Mouse (Mus musculus) pancreas, adult 10 weeks (tissue): ENCODE data around the gene Thap11. TPM values are rescaled to one million over a fixed set of nuclear protein-coding genes. Genes with fewer than 3 reads are reported as not detected.

ENCODE experiments used
- polyA plus RNA-seq: library from polyadenylated mRNA; stranded (reverse); fragments of 350-450 nt; fragmentation: Illumina TruSeq; extraction: RNeasy Lipid Tissue Mini Kit (QIAGEN cat#74804); gene quantifications from one replicate; pipeline ENCODE4 v1.2.3, GENCODE M21; 2015; ENCODE audit warnings: low read depth, low replicate concordance; ENCODE audit not compliant: insufficient read depth

The Thap11 gene
- polyA plus RNA-seq, result 7.8 TPM

DNA sequence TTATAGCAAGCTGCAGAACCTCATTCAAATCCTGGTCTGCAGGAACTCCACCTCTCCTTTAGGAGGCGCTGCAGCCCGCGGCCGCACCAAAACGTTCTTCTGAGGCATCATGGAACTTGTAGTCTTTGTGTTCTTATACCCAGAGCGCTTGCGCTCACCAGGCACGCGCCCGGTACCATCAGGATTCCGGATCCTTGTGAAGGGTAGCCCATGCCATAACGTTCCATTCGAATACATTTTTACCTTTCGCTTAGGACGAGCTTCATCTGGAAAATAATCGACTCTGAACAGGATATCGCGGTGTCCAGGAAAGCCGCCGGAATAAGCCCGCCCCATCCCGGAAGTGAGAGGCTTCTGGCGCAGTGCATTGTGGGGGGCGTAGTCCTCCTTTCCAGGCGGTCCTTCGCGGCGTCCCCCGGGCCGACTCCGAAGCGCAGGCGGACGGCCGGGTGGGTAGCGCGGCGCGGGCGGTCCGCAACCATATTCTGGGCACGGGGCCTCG, at the start of gene Thap11:
Gene Thap11, plus strand, starts transcription at position 418 of the 502 bp plus-strand sequence.

DNA sequence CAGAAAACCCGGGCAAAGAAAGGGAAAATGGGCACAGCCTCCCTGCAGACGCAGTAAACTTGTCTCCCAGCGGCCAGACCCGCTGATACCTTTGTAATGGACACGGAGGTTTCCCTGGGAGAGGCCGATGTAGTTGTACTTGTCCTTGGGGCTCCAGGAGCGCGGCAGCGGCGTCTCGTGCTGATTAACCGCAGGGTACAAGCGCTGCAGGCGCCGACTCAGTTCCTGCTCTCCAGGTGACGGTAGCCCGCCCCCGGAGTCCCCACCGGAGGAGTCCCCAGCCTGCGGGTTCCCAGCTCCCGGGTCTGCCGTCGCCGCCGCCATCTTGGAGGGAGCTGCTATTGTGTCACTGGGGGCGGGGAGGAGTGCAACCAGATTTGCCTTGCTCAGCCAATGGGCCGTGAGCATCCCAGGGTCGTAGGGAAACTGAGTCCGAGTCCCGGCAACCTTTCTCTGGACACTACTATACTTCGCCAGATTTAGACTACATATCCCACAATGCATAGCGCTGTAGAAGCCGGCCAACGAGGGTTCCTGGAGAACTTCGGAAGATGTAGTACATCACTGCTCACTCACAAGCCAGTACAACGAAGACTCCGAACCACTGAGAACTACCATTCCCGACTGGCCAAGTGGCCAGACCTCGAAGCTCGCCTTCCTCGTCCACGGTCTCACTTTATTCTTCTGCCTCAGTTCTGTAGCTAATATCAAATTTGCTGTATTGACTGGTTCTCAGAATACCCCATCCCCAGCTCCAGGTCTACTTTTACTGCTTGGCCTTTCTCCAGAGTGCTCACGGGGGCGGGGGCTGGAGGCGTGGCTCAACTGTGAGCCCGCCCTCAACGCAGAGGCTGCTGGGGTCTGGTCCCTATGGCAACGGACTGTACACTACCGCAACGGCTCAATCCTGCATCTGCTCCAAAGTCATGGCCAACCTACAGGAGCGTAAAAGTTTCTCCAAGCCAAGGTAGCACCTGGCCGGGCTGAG, 27.8 kb upstream of the Thap11 start, which contains the start of the genes Ranbp10 and Tsnaxip1:
Gene Ranbp10, minus strand, starts transcription at position 490 of the 988 bp plus-strand sequence.
Gene Tsnaxip1, plus strand, starts transcription at position 871 of the 988 bp plus-strand sequence.

GRCm38 (mm10) chr8:105853178-105853577, 1.8 kb upstream of the Thap11 start, which contains the start of gene Cenpt:
Gene Cenpt (minus strand): TSS chr8:105853278.

GRCm38 (mm10) chr8:105860143-105860981, 5.4 kb downstream of the Thap11 start, which contains the start of gene Nutf2:
Gene Nutf2 (plus strand): TSS chr8:105860580.

DNA sequence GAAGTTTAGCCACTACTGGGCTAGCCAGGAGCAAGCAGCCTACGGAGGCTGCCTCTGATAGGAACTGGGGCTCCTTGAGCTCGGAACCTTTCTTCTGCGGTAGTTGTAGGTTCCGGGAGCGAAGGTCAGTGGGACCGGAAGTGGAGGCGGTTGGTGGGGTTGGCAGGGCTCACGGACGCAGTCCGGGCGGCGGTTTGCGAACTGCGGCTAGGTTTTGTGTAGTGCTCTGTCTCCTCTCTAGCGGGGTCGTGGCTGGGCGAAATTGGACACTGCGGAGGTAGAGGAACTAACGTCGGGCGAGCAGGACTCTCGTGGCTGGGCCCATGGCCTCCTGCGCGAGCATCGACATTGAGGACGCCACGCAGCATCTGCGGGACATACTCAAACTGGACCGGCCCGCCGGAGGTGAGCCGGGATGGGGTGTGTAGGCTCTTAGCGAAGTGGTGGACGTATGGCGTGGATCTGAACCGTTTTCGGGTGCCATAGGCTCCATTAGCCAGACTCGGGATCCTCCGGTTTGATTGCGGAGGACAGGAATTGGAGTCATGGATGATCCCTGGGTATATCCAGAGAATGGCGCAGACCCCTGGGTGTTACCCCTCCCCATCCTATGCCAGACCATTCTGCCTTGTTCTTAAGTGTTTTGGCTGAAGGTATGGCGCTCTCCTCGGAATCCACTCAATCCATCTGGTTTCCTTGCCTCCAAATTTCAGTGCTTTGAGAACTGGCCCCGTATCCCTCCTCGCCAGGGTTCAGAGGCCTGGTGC, 26.0 kb downstream of the Thap11 start, which contains the start of gene Edc4:
Gene Edc4, plus strand, starts transcription at position 128 of the 767 bp plus-strand sequence.

DNA sequence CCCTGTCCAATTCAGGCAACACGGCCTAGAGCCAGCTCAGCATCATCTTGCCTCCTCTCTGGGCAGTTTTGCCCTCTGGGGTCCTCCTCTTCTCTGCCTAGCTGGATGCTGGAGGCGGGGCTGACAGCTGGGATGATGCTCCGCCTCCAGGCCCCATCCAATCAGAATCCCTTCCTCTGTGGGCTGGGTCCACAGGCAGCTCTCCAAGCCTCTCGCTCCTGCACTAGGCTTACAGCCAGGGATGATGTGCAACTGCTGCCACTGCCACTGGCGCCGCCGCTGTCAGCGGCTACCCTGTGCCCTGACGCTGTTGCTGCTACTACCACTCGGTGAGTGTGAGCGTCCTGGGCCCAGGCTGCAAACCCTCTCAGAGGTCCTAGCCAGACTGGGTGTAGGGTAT, 38.4 kb downstream of the Thap11 start, which contains the start of gene Nrn1l:
Gene Nrn1l, plus strand, starts transcription at position 229 of the 400 bp plus-strand sequence.

DNA sequence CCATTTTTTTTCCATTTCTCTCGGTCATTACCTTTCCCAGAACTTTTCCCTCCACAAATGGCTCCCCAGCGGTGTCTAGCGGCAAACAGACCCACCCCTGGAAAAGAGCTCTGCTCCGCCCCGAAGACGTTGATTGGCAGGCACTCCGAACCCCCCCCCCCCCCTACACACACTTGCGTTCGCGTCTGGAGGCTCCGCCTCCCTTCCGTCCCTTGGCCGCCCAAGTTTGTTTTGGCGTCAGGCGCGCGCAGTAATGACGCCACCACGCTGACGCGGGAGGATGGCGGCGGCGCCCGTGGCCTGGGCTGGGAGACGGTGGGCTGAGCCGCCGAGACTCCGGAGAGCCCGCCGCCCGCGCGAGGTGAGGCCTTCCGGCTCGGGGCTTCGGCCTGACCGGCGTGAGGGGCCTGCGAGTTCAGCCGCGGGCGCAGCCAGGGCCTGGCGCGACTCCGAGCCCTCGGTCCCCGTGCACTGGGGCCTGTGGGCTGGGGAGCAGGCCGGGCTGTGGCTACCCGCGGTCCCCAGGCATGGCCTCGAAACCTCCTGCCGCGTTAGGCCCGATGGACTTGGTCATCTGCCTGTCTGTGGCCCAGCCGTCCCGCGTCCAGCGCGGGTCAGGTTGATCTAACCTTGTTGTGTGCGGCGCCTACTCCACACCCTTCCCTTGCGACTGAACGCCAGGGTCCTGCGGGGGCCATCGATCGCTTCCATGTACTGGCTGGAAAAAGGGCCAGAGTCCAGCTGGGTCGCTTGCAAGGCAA, 45.4 kb downstream of the Thap11 start, which contains the start of gene Pskh1:
Gene Pskh1, plus strand, starts transcription at position 262 of the 761 bp plus-strand sequence.

Other genes with a start within 250 kb of the Thap11 start
- gene Ripor1, start 249.9 kb upstream of the Thap11 start, polyA plus RNA-seq, result 13.9 TPM
- 10.2 TPM for gene Ctcf, start 218.6 kb upstream of the Thap11 start, polyA plus RNA-seq
- not detected for gene Agrp, start 217.7 kb upstream of the Thap11 start, polyA plus RNA-seq
- 0.61 TPM for gene Carmil2, start 168.9 kb upstream of the Thap11 start, polyA plus RNA-seq
- gene Acd, start 154.0 kb upstream of the Thap11 start, polyA plus RNA-seq, result 8.9 TPM
- 1.4 TPM for gene Pard6a, start 154.0 kb upstream of the Thap11 start, polyA plus RNA-seq
- not detected for gene 4933405L10Rik, start 147.5 kb upstream of the Thap11 start, polyA plus RNA-seq
- 1.6 TPM for gene Enkd1, start 146.9 kb upstream of the Thap11 start, polyA plus RNA-seq
- 3.7 TPM for gene Gfod2, start 96.5 kb upstream of the Thap11 start, polyA plus RNA-seq
- 5.2 TPM for gene Ranbp10, start 27.8 kb upstream of the Thap11 start, polyA plus RNA-seq
- gene Tsnaxip1, start 27.4 kb upstream of the Thap11 start, polyA plus RNA-seq, result not detected
- 3.4 TPM for gene Cenpt, start 1.9 kb upstream of the Thap11 start, polyA plus RNA-seq
- gene Nutf2, start 5.4 kb downstream of the Thap11 start, polyA plus RNA-seq, result 16.2 TPM
- 16.1 TPM for gene Edc4, start 25.7 kb downstream of the Thap11 start, polyA plus RNA-seq
- not detected for gene Nrn1l, start 38.4 kb downstream of the Thap11 start, polyA plus RNA-seq
- gene Pskh1, start 45.3 kb downstream of the Thap11 start, polyA plus RNA-seq, result 3.8 TPM
- 23,700 TPM for gene Ctrl, start 78.7 kb downstream of the Thap11 start, polyA plus RNA-seq
- gene Psmb10, start 83.3 kb downstream of the Thap11 start, polyA plus RNA-seq, result 298 TPM
- 6.6 TPM for gene Lcat, start 88.2 kb downstream of the Thap11 start, polyA plus RNA-seq
- 8.7 TPM for gene Slc12a4, start 111.0 kb downstream of the Thap11 start, polyA plus RNA-seq
- not detected for gene Dpep3, start 124.3 kb downstream of the Thap11 start, polyA plus RNA-seq
- gene Dus2, start 136.2 kb downstream of the Thap11 start, polyA plus RNA-seq, result 3.0 TPM
- gene Dpep2nb, start 150.8 kb downstream of the Thap11 start, polyA plus RNA-seq, result not detected
- 1.9 TPM for gene Ddx28, start 156.8 kb downstream of the Thap11 start, polyA plus RNA-seq
- 4.1 TPM for gene Nfatc3, start 203.7 kb downstream of the Thap11 start, polyA plus RNA-seq